Mouse (Mus musculus) liver, embryonic 14.5 days (tissue): ENCODE measurements around the gene Speer4f1. TPM values are rescaled to one million over a fixed set of nuclear protein-coding genes. Genes with fewer than 3 reads are reported as not detected.

Source experiments
- ATAC-seq: fragments of 200-750 bp; cut with Nextera tagmentation; 2 replicates; pipeline ENCODE4 v1.8.0; 2017; ENCODE audit warnings: moderate number of reproducible peaks, mild to moderate bottlenecking, moderate library complexity; ENCODE audit not compliant: insufficient read depth
- DNase-seq, 3 experiments: peaks; one replicate each; pipeline ENCODE4 v3.0.0-alpha.2; 2012 to 2013; ENCODE audit warnings: low read depth in 3 of 3, low spot score in 3 of 3
- H3K27ac ChIP-seq: fragments of 300-500 bp; sonication (generic); 2 replicates; pipeline ENCODE4 v1.5.1; 2014; ENCODE audit warnings: moderate library complexity, mild to moderate bottlenecking, control low read depth, inconsistent platforms
- H3K27me3 ChIP-seq: fragments of 300-500 bp; sonication (generic); 2 replicates; pipeline ENCODE4 v1.6.1; 2014; ENCODE audit warnings: mild to moderate bottlenecking, low read length, moderate library complexity; ENCODE audit not compliant: control insufficient read depth, insufficient read depth
- H3K36me3 ChIP-seq: fragments of 300-500 bp; sonication (generic); replicated peaks from 2 replicates; pipeline ENCODE4 v1.6.1; 2014; ENCODE audit warnings: low read depth; ENCODE audit not compliant: control insufficient read depth, insufficient read depth
- H3K4me1 ChIP-seq, 2 experiments: fragments of 200-500 bp in 1 of 2; fragments of 300-500 bp in 1 of 2; sonication (generic) in 1 of 2; replicated peaks; 2 replicates each; pipeline ENCODE4 v1.6.1; 2012 to 2014; ENCODE audit warnings: antibody characterized with exemption in 1 of 2, inconsistent platforms in 1 of 2, low read length in 1 of 2; ENCODE audit not compliant: control insufficient read depth in 2 of 2, insufficient read depth in 2 of 2
- H3K4me2 ChIP-seq: fragments of 300-500 bp; sonication (generic); 2 replicates; pipeline ENCODE4 v1.6.1; 2014; ENCODE audit warnings: low read depth, mild to moderate bottlenecking, control low read depth, moderate library complexity
- H3K4me3 ChIP-seq, 2 experiments: fragments of 200-500 bp in 1 of 2; fragments of 300-500 bp in 1 of 2; sonication (generic) in 1 of 2; 2 replicates each; pipeline ENCODE4 v1.5.1; 2012 to 2014; ENCODE audit warnings: low read depth in 2 of 2, low read length in 2 of 2, mild to moderate bottlenecking in 2 of 2, control low read depth in 1 of 2, inconsistent platforms in 1 of 2, moderate library complexity in 1 of 2; ENCODE audit not compliant: insufficient read depth in 1 of 2
- H3K9ac ChIP-seq: fragments of 300-500 bp; sonication (generic); replicated peaks from 2 replicates; pipeline ENCODE4 v1.6.1; 2014; ENCODE audit warnings: mild to moderate bottlenecking, control low read depth, moderate library complexity
- H3K9me3 ChIP-seq: fragments of 300-500 bp; sonication (generic); 2 replicates; pipeline ENCODE4 v1.6.1; 2016; ENCODE audit warnings: low read length, mixed read lengths; ENCODE audit not compliant: control insufficient read depth
- CTCF ChIP-seq: IDR thresholded peaks from 2 replicates; pipeline ENCODE4 v1.5.1; 2016; ENCODE audit warnings: antibody characterized with exemption, low read depth, control low read depth
- EP300 ChIP-seq: IDR thresholded peaks from 2 replicates; pipeline ENCODE4 v1.6.1; 2016; ENCODE audit warnings: antibody characterized with exemption, low read depth
- WGBS: fragments of 180-500 bp; shearing (Covaris S2); extraction: QIAGEN DNeasy Blood & Tissue Kit; methylation state at CpG from one replicate; pipeline ENCODE4 v1.1.7; 2014; ENCODE audit not compliant: insufficient replicate concordance; 5-methylcytosine and 5-hydroxymethylcytosine counted together
- polyA plus RNA-seq, 2 experiments: library from polyadenylated mRNA; depleted of rRNA in 1 of 2; stranded (reverse) in 1 of 2; unstranded in 1 of 2; fragments of >200 nt; fragmentation: Nextera tagmentation in 1 of 2; extraction: Ambion mirVana in 1 of 2; gene quantifications; 2 replicates each; pipeline versions ENCODE4 v1.2.1 to v1.2.3; 2012 to 2014

Gene Speer4f1
- polyA plus RNA-seq, 2 experiments, result not detected

GRCm38 (mm10) chr5:17489894-17490293 lies 14.0 kb downstream of the Speer4f1 start:
- H3K4me2 ChIP-seq, result no peak overlapping the region
- 41% methylated on average over 1 of the region's 1 CpGs for WGBS

GRCm38 (mm10) chr5:17495616-17496015 lies 19.7 kb downstream of the Speer4f1 start:
- WGBS, result 55% methylated on average over 2 of the region's 2 CpGs
- Histone ChIP-seq H3K27ac (no peak overlapping the region), H3K9me3 (no peaks in the 10 kb centered on the region), H3K4me2 (no peak overlapping the region), H3K36me3 (no peaks in the 10 kb centered on the region), H3K4me3 (no peak overlapping the region), H3K27me3 (no peaks in the 10 kb centered on the region), H3K9ac (no peak overlapping the region), H3K4me1 (no peaks in the 10 kb centered on the region)
- ATAC-seq (no peak), DNase-seq (no peak)
- TF ChIP-seq CTCF (no peak), EP300 (no peak)

More at GRCm38 (mm10) chr5:17489894-17490293, 14.0 kb downstream of the Speer4f1 start:
- Histone ChIP-seq H3K36me3 (no peaks in the 10 kb centered on the region), H3K9me3 (no peaks in the 10 kb centered on the region), H3K4me3 (no peak overlapping the region), H3K4me1 (no peaks in the 10 kb centered on the region), H3K27ac (no peak overlapping the region), H3K9ac (no peak overlapping the region), H3K27me3 (no peaks in the 10 kb centered on the region)
- DNase-seq (no peak), ATAC-seq (no peak)
- TF ChIP-seq EP300, result no peak
- no peak for TF ChIP-seq CTCF

GRCm38 (mm10) chr5:17496650-17497049 lies 20.8 kb downstream of the Speer4f1 start:
- no peaks in the 10 kb centered on the region for H3K27me3 ChIP-seq
- no peaks in the 10 kb centered on the region for H3K36me3 ChIP-seq
- no peak for ATAC-seq
- no peak for DNase-seq
- H3K4me3 ChIP-seq, result no peak overlapping the region
- no peak overlapping the region for H3K4me2 ChIP-seq
- WGBS, result 58% methylated on average over 5 of the region's 5 CpGs
- H3K27ac ChIP-seq, result no peak overlapping the region
- no peaks in the 10 kb centered on the region for H3K4me1 ChIP-seq
- no peaks in the 10 kb centered on the region for H3K9me3 ChIP-seq
- H3K9ac ChIP-seq, result no peak overlapping the region
- TF ChIP-seq CTCF, result no peak
- no peak for TF ChIP-seq EP300

GRCm38 (mm10) chr5:17499873-17500329 lies 24.0 kb downstream of the Speer4f1 start:
- no peaks in the 10 kb centered on the region for H3K36me3 ChIP-seq
- no peaks in the 10 kb centered on the region for H3K9me3 ChIP-seq
- no peak overlapping the region for H3K27ac ChIP-seq
- no peak overlapping the region for H3K4me2 ChIP-seq
- no peak overlapping the region for H3K4me3 ChIP-seq
- WGBS, result 71% methylated on average over 1 of the region's 1 CpGs
- DNase-seq (no peak), ATAC-seq (no peak)
- H3K9ac ChIP-seq, result no peak overlapping the region
- H3K4me1 ChIP-seq, result no peaks in the 10 kb centered on the region
- TF ChIP-seq CTCF (no peak), EP300 (no peak)
- no peaks in the 10 kb centered on the region for H3K27me3 ChIP-seq

DNA sequence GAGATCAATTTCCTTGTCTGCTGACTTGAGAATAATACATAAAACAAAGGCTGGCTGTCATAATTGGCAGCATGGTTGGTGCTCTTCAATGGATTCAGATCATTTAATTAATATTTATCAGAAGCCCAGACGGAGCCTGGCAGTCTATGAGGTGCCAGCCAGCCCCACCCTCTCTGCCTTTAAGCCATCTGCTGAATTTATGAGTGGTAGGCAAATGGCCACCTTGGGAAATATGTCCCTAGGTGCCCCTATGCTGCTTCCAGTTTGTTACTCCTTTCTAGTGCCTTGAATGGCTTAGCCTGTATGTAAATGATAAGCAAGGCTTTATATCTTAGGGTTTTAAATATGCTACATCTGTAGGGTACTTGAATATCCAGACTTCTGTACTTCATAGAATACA lies 25.0 kb downstream of the Speer4f1 start:
- Histone ChIP-seq H3K4me3 (no peak overlapping the region), H3K27me3 (no peaks in the 10 kb centered on the region), H3K9ac (no peak overlapping the region), H3K27ac (no peak overlapping the region), H3K36me3 (no peaks in the 10 kb centered on the region), H3K9me3 (no peaks in the 10 kb centered on the region), H3K4me1 (no peaks in the 10 kb centered on the region), H3K4me2 (no peak overlapping the region)
- 41% methylated on average over 1 of the region's 1 CpGs for WGBS
- no peak for ATAC-seq
- no peak for TF ChIP-seq CTCF
- TF ChIP-seq EP300, result no peak
- DNase-seq, result no peak
